Mouse (Mus musculus) testis, adult 2 months (tissue): ENCODE measurements at regions not wholly inside any gene's neighbourhood (a gene's known extent, or its start where the extent isn't known, plus 50 kb on each side); places are given as distances from the start of the nearest gene placed in this dataset.

Experiments
- CTCF ChIP-seq: fragments of 200-500 bp; IDR thresholded peaks from 2 replicates; pipeline ENCODE4 v1.5.1; 2012; ENCODE audit warnings: low read depth, mild to moderate bottlenecking, inconsistent platforms, low read length, moderate library complexity; ENCODE audit not compliant: control insufficient read depth, insufficient read depth, insufficient replicate concordance
- POLR2A ChIP-seq: fragments of 200-500 bp; IDR thresholded peaks from 2 replicates; pipeline ENCODE4 v1.6.1; 2012; ENCODE audit warnings: low read depth, mild to moderate bottlenecking, inconsistent platforms, low read length, moderate library complexity; ENCODE audit not compliant: control insufficient read depth

DNA sequence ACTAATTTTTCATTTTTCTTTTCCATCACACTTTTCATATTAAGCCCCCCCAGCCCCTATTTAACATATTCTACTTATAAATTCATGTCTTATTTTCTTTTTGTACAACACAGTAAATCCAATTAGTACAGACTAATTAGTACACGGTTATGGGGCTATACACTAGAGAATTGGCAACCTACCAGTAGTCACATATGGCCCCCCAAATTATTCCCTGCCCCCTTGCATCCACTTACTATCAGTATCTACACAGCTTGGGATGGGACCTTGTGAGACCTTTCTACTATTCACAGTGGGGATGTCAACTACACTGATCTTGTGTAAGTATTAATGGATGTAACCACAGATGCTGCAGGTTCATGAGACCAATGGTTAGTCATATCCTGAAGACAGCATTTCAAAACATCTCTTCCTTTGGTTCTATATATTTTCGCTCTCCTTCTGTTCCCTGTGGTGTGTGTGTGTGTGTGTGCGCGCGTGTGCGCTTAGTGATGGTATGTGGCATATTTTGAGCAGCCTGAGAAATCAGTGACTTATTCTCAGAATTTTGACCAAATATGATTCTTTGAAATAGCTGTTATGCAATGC lies 732.9 kb upstream of the Zeb2 start:
- TF ChIP-seq CTCF (no peak), POLR2A (no peak)
